Mouse (Mus musculus): ENCODE measurements around the gene Snd1. TPM values are rescaled to one million over a fixed set of nuclear protein-coding genes. Genes with fewer than 3 reads are reported as not detected.

The Snd1 gene
- total and polyA plus RNA-seq, 2 experiments from 2014 or later, result 54.7 to 120 TPM

GRCm38 (mm10) chr6:28723059-28723458 lies 248.1 kb downstream of the Snd1 start:
- TF ChIP-seq CTCF (IDR thresholded peaks at IDR 0.05; ENCODE audit: low read depth) (no peak), EP300 (IDR thresholded peaks at IDR 0.05; ENCODE audit: low read depth) (no peak)
- H3K27ac ChIP-seq (ENCODE audit: low read depth), result no peak overlapping the region
- 35% methylated on average over 2 of the region's 2 CpGs for WGBS
- no peaks in the 10 kb centered on the region for H3K4me1 ChIP-seq (ENCODE audit: control insufficient read depth, insufficient read depth)
- no peak overlapping the region for H3K9ac ChIP-seq (replicated peaks; ENCODE audit: low read depth, low read length)
- no peak overlapping the region for H3K4me2 ChIP-seq (ENCODE audit: low read depth, low read length)
- H3K36me3 ChIP-seq (replicated peaks; ENCODE audit: control insufficient read depth, insufficient read depth, low read length), result peaks cover 5% of the 10 kb centered on the region; the same call in 1 of the 2 replicates
- no peaks in the 10 kb centered on the region for H3K9me3 ChIP-seq (replicated peaks; ENCODE audit: control insufficient read depth, low read length)
- H3K4me3 ChIP-seq (ENCODE audit: low read depth, low read length), result no peak overlapping the region
- H3K27me3 ChIP-seq (ENCODE audit: control insufficient read depth, insufficient read depth, low read length), result no peaks in the 10 kb centered on the region
- DNase-seq (ENCODE audit: low spot score) (no peak), ATAC-seq (ENCODE audit: insufficient read depth, low read depth) (no peak)

- peaks cover 5% of the 10 kb centered on the region; the same call in 1 of the 2 replicates for H3K36me3 ChIP-seq (replicated peaks; ENCODE audit: control insufficient read depth, insufficient read depth, low read length)
- no peak overlapping the region for H3K4me2 ChIP-seq (ENCODE audit: low read depth, low read length)
- H3K9me3 ChIP-seq (replicated peaks; ENCODE audit: control insufficient read depth, low read length), result no peaks in the 10 kb centered on the region
- WGBS, result 84% methylated on average over 5 of the region's 5 CpGs
- H3K9ac ChIP-seq (replicated peaks; ENCODE audit: low read depth, low read length), result no peak overlapping the region
- no peak overlapping the region for H3K27ac ChIP-seq (ENCODE audit: low read depth)
- H3K4me3 ChIP-seq (ENCODE audit: low read depth, low read length), result no peak overlapping the region
- no peak for ATAC-seq (ENCODE audit: insufficient read depth, low read depth)
- no peak for DNase-seq (ENCODE audit: low spot score)
- 0 out of 2 replicates have a peak, but pooled peaks cover 8% of the 10 kb centered on the region for H3K4me1 ChIP-seq (ENCODE audit: control insufficient read depth, insufficient read depth)
- TF ChIP-seq EP300 (IDR thresholded peaks at IDR 0.05; ENCODE audit: low read depth), result no peak
- no peak for TF ChIP-seq CTCF (IDR thresholded peaks at IDR 0.05; ENCODE audit: low read depth)
- H3K27me3 ChIP-seq (ENCODE audit: control insufficient read depth, insufficient read depth, low read length), result no peaks in the 10 kb centered on the region
These were observed 249.8 kb downstream of the Snd1 start for GRCm38 (mm10) chr6:28724776-28725175.

- WGBS, result 37% methylated on average over 3 of the region's 3 CpGs
- Histone ChIP-seq H3K4me2 (ENCODE audit: low read depth, low read length) (no peak overlapping the region), H3K27me3 (ENCODE audit: control insufficient read depth, insufficient read depth, low read length) (no peaks in the 10 kb centered on the region), H3K9me3 (replicated peaks; ENCODE audit: control insufficient read depth, low read length) (no peaks in the 10 kb centered on the region), H3K4me1 (ENCODE audit: control insufficient read depth, insufficient read depth) (peaks cover 16% of the 10 kb centered on the region; the same call in 1 of the 2 replicates), H3K9ac (replicated peaks; ENCODE audit: low read depth, low read length) (no peak overlapping the region), H3K4me3 (ENCODE audit: low read depth, low read length) (no peak overlapping the region), H3K36me3 (replicated peaks; ENCODE audit: control insufficient read depth, insufficient read depth, low read length) (peaks cover 5% of the 10 kb centered on the region; the same call in 1 of the 2 replicates), H3K27ac (ENCODE audit: low read depth) (no peak overlapping the region)
- TF ChIP-seq CTCF (IDR thresholded peaks at IDR 0.05; ENCODE audit: low read depth), result no peak
- ATAC-seq (ENCODE audit: insufficient read depth, low read depth) (no peak), DNase-seq (ENCODE audit: low spot score) (no peak)
These were observed 254.3 kb downstream of the Snd1 start for GRCm38 (mm10) chr6:28729236-28729635.

GRCm38 (mm10) chr6:28729649-28730048 lies 254.7 kb downstream of the Snd1 start:
- ATAC-seq (ENCODE audit: insufficient read depth, low read depth) (no peak), DNase-seq (ENCODE audit: low spot score) (no peak)
- H3K4me3 ChIP-seq (ENCODE audit: low read depth, low read length), result no peak overlapping the region
- H3K4me2 ChIP-seq (ENCODE audit: low read depth, low read length), result no peak overlapping the region
- no peaks in the 10 kb centered on the region for H3K27me3 ChIP-seq (ENCODE audit: control insufficient read depth, insufficient read depth, low read length)
- 23% methylated on average over 2 of the region's 2 CpGs for WGBS
- H3K27ac ChIP-seq (ENCODE audit: low read depth), result no peak overlapping the region
- H3K9ac ChIP-seq (replicated peaks; ENCODE audit: low read depth, low read length), result no peak overlapping the region
- H3K36me3 ChIP-seq (replicated peaks; ENCODE audit: control insufficient read depth, insufficient read depth, low read length), result peaks cover 5% of the 10 kb centered on the region; the same call in 1 of the 2 replicates
- no peaks in the 10 kb centered on the region for H3K9me3 ChIP-seq (replicated peaks; ENCODE audit: control insufficient read depth, low read length)
- TF ChIP-seq CTCF (IDR thresholded peaks at IDR 0.05; ENCODE audit: low read depth) (no peak), EP300 (IDR thresholded peaks at IDR 0.05; ENCODE audit: low read depth) (no peak)
- H3K4me1 ChIP-seq (ENCODE audit: control insufficient read depth, insufficient read depth), result peaks cover 16% of the 10 kb centered on the region; the same call in 1 of the 2 replicates

GRCm38 (mm10) chr6:28731246-28731645 lies 256.3 kb downstream of the Snd1 start:
- Histone ChIP-seq H3K4me3 (ENCODE audit: low read depth, low read length) (no peak overlapping the region), H3K9me3 (replicated peaks; ENCODE audit: control insufficient read depth, low read length) (no peaks in the 10 kb centered on the region), H3K4me2 (ENCODE audit: low read depth, low read length) (no peak overlapping the region), H3K4me1 (ENCODE audit: control insufficient read depth, insufficient read depth) (peaks cover 16% of the 10 kb centered on the region; the same call in 1 of the 2 replicates), H3K9ac (replicated peaks; ENCODE audit: low read depth, low read length) (no peak overlapping the region), H3K36me3 (replicated peaks; ENCODE audit: control insufficient read depth, insufficient read depth, low read length) (no peaks in the 10 kb centered on the region; the same call in 1 of the 2 replicates), H3K27ac (ENCODE audit: low read depth) (no peak overlapping the region), H3K27me3 (ENCODE audit: control insufficient read depth, insufficient read depth, low read length) (no peaks in the 10 kb centered on the region)
- no peak for ATAC-seq (ENCODE audit: insufficient read depth, low read depth)
- WGBS, result 87% methylated on average over 6 of the region's 6 CpGs
- TF ChIP-seq EP300 (IDR thresholded peaks at IDR 0.05; ENCODE audit: low read depth) (no peak), CTCF (IDR thresholded peaks at IDR 0.05; ENCODE audit: low read depth) (no peak)
- DNase-seq (ENCODE audit: low spot score), result no peak
